Mouse (Mus musculus) kidney, postnatal 0 days (tissue): ENCODE results near the gene 4933407L21Rik. TPM values are rescaled to one million over a fixed set of nuclear protein-coding genes. Genes with fewer than 3 reads are reported as not detected.

ENCODE experiments used
- ATAC-seq: fragments of 200-750 bp; cut with Nextera tagmentation; replicated peaks from 2 replicates; pipeline ENCODE4 v1.8.0; 2017; ENCODE audit warnings: low read depth, moderate number of reproducible peaks, moderate TSS enrichment, moderate library complexity; ENCODE audit not compliant: low FRiP score
- DNase-seq: peaks from one replicate; pipeline ENCODE4 v3.0.0-alpha.2; 2016; ENCODE audit warnings: low spot score
- H3K27ac ChIP-seq: fragments of 300-500 bp; sonication (generic); 2 replicates; pipeline ENCODE4 v1.5.1; 2014; ENCODE audit warnings: mild to moderate bottlenecking
- H3K27me3 ChIP-seq: fragments of 300-500 bp; sonication (generic); 2 replicates; pipeline ENCODE4 v1.6.1; 2014; ENCODE audit warnings: low read length, mixed read lengths; ENCODE audit not compliant: insufficient read depth
- H3K36me3 ChIP-seq: fragments of 300-500 bp; sonication (generic); 2 replicates; pipeline ENCODE4 v1.6.1; 2014; ENCODE audit warnings: low read length, mixed read lengths; ENCODE audit not compliant: insufficient read depth
- H3K4me1 ChIP-seq: fragments of 300-500 bp; sonication (generic); replicated peaks from 2 replicates; pipeline ENCODE4 v1.6.1; 2014; ENCODE audit warnings: antibody characterized with exemption, low read length, mixed read lengths; ENCODE audit not compliant: insufficient read depth
- H3K4me2 ChIP-seq: fragments of 300-500 bp; sonication (generic); 2 replicates; pipeline ENCODE4 v1.6.1; 2014; ENCODE audit warnings: mild to moderate bottlenecking, low read length, moderate library complexity, mixed read lengths
- H3K4me3 ChIP-seq: fragments of 300-500 bp; sonication (generic); replicated peaks from 2 replicates; pipeline ENCODE4 v1.5.1; 2014; ENCODE audit warnings: low read depth, low read length
- H3K9ac ChIP-seq: fragments of 300-500 bp; sonication (generic); 2 replicates; pipeline ENCODE4 v1.6.1; 2014; ENCODE audit warnings: low read depth, low read length
- H3K9me3 ChIP-seq: fragments of 300-500 bp; sonication (generic); replicated peaks from 2 replicates; pipeline ENCODE4 v1.6.1; 2016; ENCODE audit warnings: low read length, inconsistent platforms, mixed read lengths
- CTCF ChIP-seq: IDR thresholded peaks from 2 replicates; pipeline ENCODE4 v1.5.1; 2016; ENCODE audit warnings: antibody characterized with exemption, low read depth, mild to moderate bottlenecking, moderate library complexity
- WGBS: fragments of 180-500 bp; shearing (Covaris S2); extraction: QIAGEN DNeasy Blood & Tissue Kit; methylation state at CpG from one replicate; pipeline ENCODE4 v1.1.7; 2014; 5-methylcytosine and 5-hydroxymethylcytosine counted together
- polyA plus RNA-seq: library from polyadenylated mRNA; unstranded; fragments of >200 nt; fragmentation: Nextera tagmentation; extraction: Ambion mirVana; gene quantifications from 2 replicates; pipeline ENCODE4 v1.2.1, GENCODE M21; 2015

The 4933407L21Rik gene
- polyA plus RNA-seq, 1 experiment from 2014 or later: 1.3 TPM

DNA sequence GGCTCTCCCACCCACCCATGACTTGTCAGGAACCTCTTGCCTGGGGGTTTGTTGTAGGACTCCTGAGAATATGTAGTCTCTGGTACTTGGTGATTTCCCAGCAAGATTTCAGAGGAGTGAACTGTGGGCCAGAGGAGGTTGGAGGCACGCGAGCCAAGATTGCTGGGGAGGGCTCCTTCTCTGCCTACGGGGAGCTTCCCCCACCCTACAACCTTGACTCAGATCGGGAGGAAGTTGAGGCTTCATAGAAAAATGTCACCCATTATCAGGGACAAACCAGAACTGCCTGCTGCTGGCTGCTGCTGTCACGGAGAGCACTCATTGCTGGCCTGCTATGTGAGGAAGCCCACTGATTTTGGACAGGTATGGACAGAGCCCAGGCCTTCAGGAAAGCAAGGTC lies 29.0 kb downstream of the 4933407L21Rik start:
- no peak for TF ChIP-seq CTCF

DNA sequence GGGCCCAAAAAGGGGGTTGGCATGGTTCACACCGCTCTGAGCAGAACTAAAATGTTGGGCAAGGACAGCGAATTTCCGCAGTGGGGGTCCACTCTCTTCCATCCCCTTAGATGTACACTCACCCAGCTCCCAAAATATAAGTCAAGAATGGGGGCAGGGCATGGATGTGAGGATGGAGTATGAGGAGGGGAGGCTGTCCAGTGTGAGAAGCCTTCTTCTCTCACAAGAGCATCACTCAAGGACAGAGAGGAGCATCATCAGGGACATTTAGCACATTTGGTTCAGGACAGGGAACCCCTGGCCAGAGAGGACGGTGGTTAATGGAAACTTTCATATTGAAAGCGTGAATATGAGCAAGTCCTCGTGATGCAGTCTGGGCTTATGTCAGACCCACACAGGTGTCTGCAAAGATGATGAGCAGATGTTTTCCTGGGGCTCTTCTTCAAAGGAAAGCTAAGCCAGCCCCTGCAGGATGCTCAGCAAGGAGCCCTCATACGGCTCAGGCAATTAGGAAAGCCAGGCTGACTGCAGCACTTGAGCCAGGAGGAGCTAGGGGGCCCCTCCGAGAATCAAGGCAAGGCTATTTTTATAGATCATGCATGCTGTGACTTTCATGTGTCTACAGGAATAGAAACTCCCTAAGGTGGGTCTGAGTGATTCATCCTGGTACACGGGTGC lies 29.8 kb downstream of the 4933407L21Rik start:
- 62% methylated on average over 9 of the region's 9 CpGs for WGBS
- DNase-seq: no peak
- no peak overlapping the region for H3K9ac ChIP-seq

More for the DNA sequence above, 29.0 kb downstream of the 4933407L21Rik start:
- no peaks in the 10 kb centered on the region for H3K27me3 ChIP-seq
- ATAC-seq (no peak), DNase-seq (no peak)
- H3K27ac ChIP-seq: no peak overlapping the region
- WGBS: 78% methylated on average over 5 of the region's 5 CpGs
- H3K9me3 ChIP-seq: no peaks in the 10 kb centered on the region
- H3K4me3 ChIP-seq: no peak overlapping the region
- no peak overlapping the region for H3K9ac ChIP-seq
- no peak overlapping the region for H3K4me2 ChIP-seq
- no peaks in the 10 kb centered on the region for H3K36me3 ChIP-seq
- no peaks in the 10 kb centered on the region for H3K4me1 ChIP-seq

DNA sequence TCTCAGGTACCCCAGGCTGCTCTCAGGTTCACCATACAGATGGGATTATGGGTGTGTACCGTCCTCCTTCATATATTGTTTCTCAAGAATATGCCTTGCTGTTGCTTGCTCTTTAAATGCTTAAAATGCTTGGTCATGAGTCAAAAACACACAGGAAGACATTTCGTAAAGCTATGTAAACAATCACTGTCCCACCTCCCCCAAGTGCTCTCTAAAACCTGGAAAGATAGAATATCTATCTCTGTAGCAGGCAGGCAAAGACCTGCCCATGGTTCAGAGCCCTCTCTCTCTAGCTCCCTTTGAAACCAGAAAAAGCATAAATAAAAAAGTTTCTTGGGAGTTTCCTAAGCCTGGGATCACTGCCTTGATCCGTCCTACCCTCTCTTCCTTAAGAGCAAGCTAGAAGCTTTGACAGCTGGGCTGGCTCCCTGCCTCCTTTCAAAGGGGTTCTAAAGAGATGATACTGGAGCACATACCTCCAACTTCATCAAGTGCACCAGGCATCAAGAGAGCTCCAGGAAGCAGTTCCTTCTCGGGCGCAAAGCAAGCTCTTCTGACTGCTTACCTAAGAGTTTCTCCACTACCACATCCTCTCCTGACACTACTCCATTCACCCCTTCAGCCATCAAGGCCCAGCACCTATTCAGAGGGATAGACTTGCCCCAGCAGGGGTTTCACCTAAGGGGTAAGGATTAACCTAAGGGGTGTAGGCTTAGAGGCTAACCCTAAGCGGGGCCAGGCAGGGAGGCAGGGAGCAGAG lies 31.0 kb downstream of the 4933407L21Rik start:
- no peak for TF ChIP-seq CTCF
- H3K4me2 ChIP-seq: no peak overlapping the region
- H3K27me3 ChIP-seq: no peaks in the 10 kb centered on the region
- H3K27ac ChIP-seq: no peak overlapping the region
- no peak overlapping the region for H3K9ac ChIP-seq
- DNase-seq: no peak
- no peaks in the 10 kb centered on the region for H3K36me3 ChIP-seq
- no peaks in the 10 kb centered on the region for H3K4me1 ChIP-seq
- no peak for ATAC-seq
- H3K4me3 ChIP-seq: no peak overlapping the region
- 54% methylated on average over 6 of the region's 6 CpGs for WGBS
- no peaks in the 10 kb centered on the region for H3K9me3 ChIP-seq

More for the DNA sequence above, 29.8 kb downstream of the 4933407L21Rik start:
- no peak for TF ChIP-seq CTCF
- Histone ChIP-seq H3K4me1 (no peaks in the 10 kb centered on the region), H3K9me3 (no peaks in the 10 kb centered on the region), H3K4me3 (no peak overlapping the region), H3K4me2 (no peak overlapping the region), H3K27me3 (no peaks in the 10 kb centered on the region), H3K36me3 (no peaks in the 10 kb centered on the region), H3K27ac (no peak overlapping the region)
- ATAC-seq: no peak

DNA sequence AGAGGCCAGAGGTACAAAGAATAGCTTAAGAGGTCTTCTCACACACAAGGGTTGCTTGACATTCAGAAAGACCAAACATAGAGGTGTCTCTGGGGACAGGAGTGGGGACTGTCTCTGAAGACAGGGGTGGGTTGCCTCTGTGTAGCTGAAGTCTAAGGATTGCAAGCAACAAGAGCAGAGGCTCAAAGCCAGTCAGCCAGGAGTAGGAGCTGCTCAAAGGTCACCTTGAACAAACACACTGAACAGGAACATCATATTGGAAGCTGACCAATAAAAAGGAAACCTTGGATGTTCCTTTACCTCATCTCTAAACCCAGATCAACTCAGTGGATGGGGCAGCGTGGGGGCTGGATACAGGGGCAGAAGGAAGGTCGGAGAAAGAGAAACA lies 31.6 kb downstream of the 4933407L21Rik start:
- ATAC-seq (no peak), DNase-seq (no peak)
- no peak overlapping the region for H3K4me2 ChIP-seq
- WGBS: 59% methylated on average over 2 of the region's 2 CpGs
- H3K9me3 ChIP-seq: no peaks in the 10 kb centered on the region
- TF ChIP-seq CTCF: no peak
- H3K9ac ChIP-seq: no peak overlapping the region
- H3K4me3 ChIP-seq: no peak overlapping the region
- H3K36me3 ChIP-seq: no peaks in the 10 kb centered on the region
- no peak overlapping the region for H3K27ac ChIP-seq
- H3K4me1 ChIP-seq: no peaks in the 10 kb centered on the region
- no peaks in the 10 kb centered on the region for H3K27me3 ChIP-seq

DNA sequence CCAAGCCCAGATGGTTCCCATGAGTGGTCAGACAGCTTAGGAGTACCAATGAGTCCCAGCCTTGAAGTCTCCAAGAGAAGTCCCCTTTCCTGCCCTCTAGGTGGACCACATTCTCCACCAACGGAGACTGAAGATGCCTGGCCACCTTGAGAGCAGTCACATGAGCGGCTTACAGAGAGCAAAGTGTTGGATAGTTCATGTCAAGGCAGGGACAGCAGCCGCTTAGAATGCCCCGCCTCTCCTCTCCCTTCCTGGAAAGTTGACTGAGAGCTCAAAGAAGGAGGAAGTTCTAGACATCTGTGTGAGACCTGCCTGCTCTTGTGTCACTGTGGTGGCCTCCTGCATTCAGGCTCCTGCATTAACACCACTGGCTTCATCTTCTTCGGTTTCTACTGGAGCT lies 32.6 kb downstream of the 4933407L21Rik start, which contains the start of gene Gpr55:
Gene Gpr55, minus strand, starts transcription at position 135 of the 400 bp plus-strand sequence.
- no peak for TF ChIP-seq CTCF
- no peak for DNase-seq
- H3K4me3 ChIP-seq: no peak within 1 kb of the TSS
- H3K27ac ChIP-seq: no peak within 1 kb of the TSS
- no peaks in the 10 kb centered on the region for H3K36me3 ChIP-seq
- no peak within 1 kb of the TSS for H3K9ac ChIP-seq
- whole genome bisulfite sequencing: 70% methylated on average over 5 of the region's 5 CpGs
- ATAC-seq: no peak
- H3K9me3 ChIP-seq: no peaks in the 10 kb centered on the region
- H3K4me2 ChIP-seq: no peak within 1 kb of the TSS
- no peaks in the 10 kb centered on the region for H3K4me1 ChIP-seq
- no peaks in the 10 kb centered on the region for H3K27me3 ChIP-seq

DNA sequence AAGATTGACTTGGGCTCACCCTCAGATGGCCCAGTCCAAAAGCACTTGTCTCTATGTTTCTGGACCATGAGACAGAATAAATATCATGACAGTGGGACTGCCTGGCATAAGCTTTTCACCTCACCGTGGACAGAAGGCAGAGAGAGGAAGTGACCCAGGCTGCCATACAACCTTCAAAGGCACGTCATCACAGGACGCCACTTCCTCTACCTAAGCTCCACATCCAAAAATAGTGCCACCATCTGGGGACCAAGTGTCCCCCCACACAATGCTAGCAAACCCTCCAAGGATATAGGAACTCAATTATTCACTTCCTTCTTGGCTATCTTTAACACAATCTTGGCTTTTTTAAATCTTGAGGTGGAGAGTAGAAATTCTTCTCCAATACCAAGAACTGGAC lies 33.8 kb downstream of the 4933407L21Rik start:
- Histone ChIP-seq H3K4me2 (no peak overlapping the region), H3K9me3 (no peaks in the 10 kb centered on the region), H3K27me3 (no peaks in the 10 kb centered on the region), H3K27ac (no peak overlapping the region), H3K9ac (no peak overlapping the region), H3K4me1 (no peaks in the 10 kb centered on the region), H3K36me3 (no peaks in the 10 kb centered on the region), H3K4me3 (no peak overlapping the region)
- no peak for TF ChIP-seq CTCF
- no peak for DNase-seq
- no peak for ATAC-seq
- WGBS: 64% methylated on average over 3 of the region's 3 CpGs
